Mouse (Mus musculus) liver, embryonic 12.5 days (tissue): ENCODE results near the gene Yjefn3. TPM values are rescaled to one million over a fixed set of nuclear protein-coding genes. Genes with fewer than 3 reads are reported as not detected.

ENCODE experiments used
- ATAC-seq: fragments of 200-750 bp; cut with Nextera tagmentation; 2 replicates; pipeline ENCODE4 v1.8.0; 2017; ENCODE audit warnings: moderate number of reproducible peaks, mild to moderate bottlenecking, moderate library complexity
- H3K27ac ChIP-seq: fragments of 300-500 bp; sonication (generic); 2 replicates; pipeline ENCODE4 v1.5.1; 2016; ENCODE audit warnings: mild to moderate bottlenecking
- H3K27me3 ChIP-seq: fragments of 300-500 bp; sonication (generic); replicated peaks from 2 replicates; pipeline ENCODE4 v1.6.1; 2016; ENCODE audit warnings: mild to moderate bottlenecking, moderate library complexity
- H3K36me3 ChIP-seq: fragments of 300-500 bp; sonication (generic); 2 replicates; pipeline ENCODE4 v1.6.1; 2016; ENCODE audit warnings: mild to moderate bottlenecking, moderate library complexity
- H3K4me1 ChIP-seq: fragments of 300-500 bp; sonication (generic); 2 replicates; pipeline ENCODE4 v1.6.1; 2016
- H3K4me2 ChIP-seq: fragments of 300-500 bp; sonication (generic); 2 replicates; pipeline ENCODE4 v1.6.1; 2016; ENCODE audit warnings: mild to moderate bottlenecking, moderate library complexity
- H3K4me3 ChIP-seq: fragments of 300-500 bp; sonication (generic); 2 replicates; pipeline ENCODE4 v1.5.1; 2016; ENCODE audit warnings: mild to moderate bottlenecking, moderate library complexity
- H3K9ac ChIP-seq: fragments of 300-500 bp; sonication (generic); 2 replicates; pipeline ENCODE4 v1.6.1; 2016; ENCODE audit warnings: mild to moderate bottlenecking, moderate library complexity
- H3K9me3 ChIP-seq: fragments of 300-500 bp; sonication (generic); replicated peaks from 2 replicates; pipeline ENCODE4 v1.6.1; 2016; ENCODE audit warnings: mild to moderate bottlenecking, moderate library complexity
- WGBS: fragments of 180-500 bp; shearing (Covaris S2); methylation state at CpG from one replicate; pipeline ENCODE4 v1.1.7; 2016; ENCODE audit not compliant: insufficient replicate concordance; 5-methylcytosine and 5-hydroxymethylcytosine counted together
- polyA plus RNA-seq: library from polyadenylated mRNA; unstranded; fragments of >200 nt; fragmentation: Nextera tagmentation; extraction: Ambion mirVana; gene quantifications from 2 replicates; pipeline ENCODE4 v1.2.1, GENCODE M21; 2016

Yjefn3 gene
- polyA plus RNA-seq, 1 experiment from 2014 or later, result 0.74 TPM

DNA sequence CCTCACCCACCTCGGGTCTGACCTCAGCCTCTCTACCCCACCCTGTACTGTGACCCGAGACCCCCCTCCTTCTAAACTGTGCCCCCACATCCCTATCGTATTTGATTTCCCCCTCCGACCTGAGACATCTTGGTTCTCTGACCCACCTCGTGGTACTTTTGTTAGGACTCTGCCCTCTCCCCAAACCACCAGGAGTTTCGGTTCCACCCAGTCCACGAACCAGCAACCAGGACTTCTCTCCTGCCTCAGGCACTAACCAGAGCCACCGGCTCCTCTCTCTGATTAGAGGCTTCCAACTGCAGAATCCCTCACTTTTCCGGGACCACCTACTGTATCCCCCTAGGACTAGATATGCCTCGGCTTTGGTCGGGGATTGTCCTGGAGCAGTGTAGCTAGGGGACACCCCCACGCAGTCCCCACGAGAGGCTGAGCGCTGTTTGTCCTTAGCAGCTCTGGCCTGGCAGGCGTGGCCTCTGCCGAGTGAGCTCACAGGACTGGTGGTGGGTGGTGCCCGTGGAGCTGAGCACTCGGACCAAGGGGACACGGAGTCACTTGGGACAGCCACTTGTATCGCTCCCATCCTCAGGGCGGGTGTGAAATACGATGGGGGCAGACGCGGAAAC is 14.2 kb downstream of the Yjefn3 start:
- no peak overlapping the region for H3K9ac ChIP-seq
- WGBS, result 10% methylated on average over 24 of the region's 24 CpGs
- peaks cover 13% of the 10 kb centered on the region for H3K36me3 ChIP-seq
- H3K4me2 ChIP-seq, result peak overlapping the region; percentile 27
- H3K27ac ChIP-seq, result no peak overlapping the region
- H3K27me3 ChIP-seq, result peaks cover 82% of the 10 kb centered on the region
- H3K4me1 ChIP-seq, result peaks cover 21% of the 10 kb centered on the region
- ATAC-seq, result no peak
- no peaks in the 10 kb centered on the region for H3K9me3 ChIP-seq
- peak overlapping the region; percentile 29; the same call in 1 of the 2 replicates for H3K4me3 ChIP-seq

- Histone ChIP-seq H3K4me3 (peak within 1 kb of the TSS; percentile 29; the same call in 1 of the 2 replicates), H3K4me1 (peaks cover 24% of the 10 kb centered on the region), H3K27me3 (peaks cover 90% of the 10 kb centered on the region), H3K4me2 (peak within 1 kb of the TSS; percentile 27), H3K9ac (no peak within 1 kb of the TSS), H3K36me3 (peaks cover 6% of the 10 kb centered on the region; the same call in 1 of the 2 replicates), H3K9me3 (no peaks in the 10 kb centered on the region), H3K27ac (no peak within 1 kb of the TSS)
- 1% methylated on average over 51 of the region's 60 CpGs for WGBS
- no peak for ATAC-seq
These were observed 14.9 kb downstream of the Yjefn3 start, which contains the start of gene Cilp2 for GRCm38 (mm10) chr8:69887289-69888243. Gene Cilp2 (minus strand): TSS chr8:69887687.

GRCm38 (mm10) chr8:69884141-69884540 is 18.4 kb downstream of the Yjefn3 start:
- peaks cover 100% of the 10 kb centered on the region for H3K27me3 ChIP-seq
- 55% methylated on average over 13 of the region's 13 CpGs for WGBS
- peaks cover 7% of the 10 kb centered on the region for H3K9me3 ChIP-seq
- no peak overlapping the region for H3K9ac ChIP-seq
- H3K36me3 ChIP-seq, result no peaks in the 10 kb centered on the region
- no peak overlapping the region for H3K4me3 ChIP-seq
- peaks cover 38% of the 10 kb centered on the region for H3K4me1 ChIP-seq
- H3K4me2 ChIP-seq, result no peak overlapping the region
- no peak overlapping the region for H3K27ac ChIP-seq
- no peak for ATAC-seq

- Histone ChIP-seq H3K4me2 (0 out of 2 replicates have a peak overlapping the region, but pooled peaks have one; percentile 56), H3K4me1 (peaks cover 27% of the 10 kb centered on the region)
- ATAC-seq, result no peak
These were observed 19.5 kb downstream of the Yjefn3 start for GRCm38 (mm10) chr8:69882833-69883600.

DNA sequence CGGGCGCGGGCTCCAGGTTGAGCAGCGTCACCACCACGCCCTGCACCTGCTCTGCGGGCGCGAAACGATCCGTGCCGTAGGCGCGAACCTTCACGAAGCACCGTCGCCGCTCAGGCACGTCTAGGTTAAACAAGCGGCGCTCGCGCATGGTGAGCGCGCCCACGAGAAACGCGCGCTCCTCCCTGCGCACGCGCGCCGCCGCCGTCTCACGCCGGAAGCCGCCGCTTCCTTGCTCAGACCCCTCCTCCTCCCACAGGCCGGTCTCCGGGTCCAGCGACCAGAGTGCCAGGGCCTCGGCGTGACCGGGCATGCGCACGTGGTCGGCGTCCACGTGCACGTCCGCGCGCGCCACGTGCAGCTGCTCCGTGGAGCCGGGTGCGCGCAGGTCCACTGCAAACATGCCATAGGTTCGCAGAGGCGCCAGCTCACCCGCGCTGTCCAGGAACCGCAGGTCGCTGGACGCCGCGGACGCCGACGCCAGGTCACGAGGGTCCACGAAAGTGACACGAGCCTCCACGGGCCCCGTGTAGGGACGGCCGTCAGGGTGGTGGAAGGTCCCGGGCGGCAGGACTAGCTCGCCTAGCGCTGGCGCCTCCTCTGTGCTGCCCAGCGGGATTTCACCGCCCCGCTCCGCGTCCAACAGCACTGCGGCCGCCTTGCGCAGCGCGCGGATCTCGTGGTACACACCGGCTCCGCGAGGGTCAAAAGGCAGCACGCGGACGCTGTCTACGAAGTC is 20.3 kb downstream of the Yjefn3 start:
- Histone ChIP-seq H3K27ac (no peak overlapping the region), H3K4me3 (peak overlapping the region; percentile 41), H3K4me2 (peak overlapping the region; percentile 56), H3K9me3 (peaks cover 7% of the 10 kb centered on the region), H3K36me3 (no peaks in the 10 kb centered on the region), H3K27me3 (peaks cover 100% of the 10 kb centered on the region), H3K9ac (no peak overlapping the region), H3K4me1 (peaks cover 21% of the 10 kb centered on the region)
- no peak for ATAC-seq
- 8% methylated on average over 102 of the region's 103 CpGs for WGBS

More at GRCm38 (mm10) chr8:69882833-69883600, 19.5 kb downstream of the Yjefn3 start:
- Histone ChIP-seq H3K27me3 (peaks cover 100% of the 10 kb centered on the region), H3K36me3 (no peaks in the 10 kb centered on the region), H3K27ac (no peak overlapping the region), H3K9me3 (peaks cover 7% of the 10 kb centered on the region), H3K4me3 (peak overlapping the region; percentile 41; the same call in 1 of the 2 replicates), H3K9ac (no peak overlapping the region)
- 16% methylated on average over 52 of the region's 52 CpGs for WGBS

DNA sequence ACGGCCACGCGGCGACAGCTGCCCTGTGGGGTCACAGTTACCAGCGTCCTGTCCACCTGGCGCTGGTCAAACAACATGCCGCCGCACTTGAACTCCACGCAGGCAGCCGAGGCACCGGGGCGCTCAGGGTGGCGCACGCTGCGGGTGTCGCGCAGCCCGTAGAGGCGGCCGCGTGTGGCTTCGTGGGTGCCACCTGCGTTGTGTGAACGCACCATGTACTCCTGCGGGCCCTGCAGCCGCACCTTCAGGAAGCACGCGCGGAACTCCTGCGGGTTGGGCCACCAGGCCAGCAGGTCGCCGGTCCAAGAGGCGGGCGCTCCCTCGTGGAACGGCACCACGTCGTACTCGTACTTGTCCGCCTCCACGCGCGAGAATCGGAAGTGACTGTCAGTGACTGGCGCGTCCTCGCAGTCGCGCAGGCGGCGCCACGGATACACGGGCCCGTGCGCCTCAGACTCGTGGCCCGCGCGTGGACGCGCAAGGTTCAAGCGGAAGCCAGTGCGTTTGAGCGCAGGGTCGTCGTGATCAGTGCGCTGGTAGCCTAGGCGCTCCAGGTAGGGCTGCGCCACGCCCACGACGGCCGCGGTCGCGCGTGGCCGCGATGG is 21.1 kb downstream of the Yjefn3 start:
- no peak overlapping the region for H3K9ac ChIP-seq
- 19% methylated on average over 79 of the region's 79 CpGs for WGBS
- H3K27ac ChIP-seq, result no peak overlapping the region
- H3K27me3 ChIP-seq, result peaks cover 100% of the 10 kb centered on the region
- H3K4me1 ChIP-seq, result peaks cover 21% of the 10 kb centered on the region
- peak overlapping the region; percentile 56 for H3K4me2 ChIP-seq
- peak overlapping the region; percentile 41 for H3K4me3 ChIP-seq
- ATAC-seq, result no peak
- peaks cover 7% of the 10 kb centered on the region for H3K9me3 ChIP-seq
- H3K36me3 ChIP-seq, result no peaks in the 10 kb centered on the region

DNA sequence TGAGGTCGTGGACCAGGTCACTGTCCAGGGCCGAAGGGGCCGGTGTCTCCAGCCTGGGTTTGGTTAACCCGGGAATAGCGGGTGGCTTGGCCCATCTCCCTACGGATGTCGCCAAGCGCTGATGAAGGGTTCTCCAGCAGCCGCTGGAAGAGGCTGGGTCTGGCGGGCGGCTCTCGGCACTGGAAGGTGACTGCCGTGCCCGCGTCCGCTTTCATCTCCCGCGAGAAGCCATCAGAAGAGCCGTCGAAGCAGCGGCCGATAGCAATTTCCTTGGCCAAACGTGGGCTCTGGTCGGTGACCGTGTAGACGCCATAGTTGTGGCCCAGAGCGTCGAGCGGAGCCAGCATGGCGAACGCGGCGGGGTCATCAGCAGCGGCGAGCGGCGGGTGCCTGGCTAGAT is 21.7 kb downstream of the Yjefn3 start:
- no peak for ATAC-seq
- Histone ChIP-seq H3K27me3 (peaks cover 100% of the 10 kb centered on the region), H3K4me3 (peak overlapping the region; percentile 5; the same call in 1 of the 2 replicates), H3K9me3 (peaks cover 7% of the 10 kb centered on the region), H3K9ac (no peak overlapping the region), H3K4me2 (peak overlapping the region; percentile 56; the same call in 1 of the 2 replicates), H3K36me3 (no peaks in the 10 kb centered on the region), H3K4me1 (peaks cover 21% of the 10 kb centered on the region), H3K27ac (no peak overlapping the region)
- WGBS, result 12% methylated on average over 37 of the region's 37 CpGs

- Histone ChIP-seq H3K9me3 (peaks cover 7% of the 10 kb centered on the region), H3K4me2 (no peak overlapping the region), H3K27ac (no peak overlapping the region), H3K9ac (no peak overlapping the region), H3K4me1 (peaks cover 21% of the 10 kb centered on the region), H3K4me3 (no peak overlapping the region), H3K36me3 (no peaks in the 10 kb centered on the region), H3K27me3 (peaks cover 99% of the 10 kb centered on the region)
- ATAC-seq, result no peak
- WGBS, result 57% methylated on average over 8 of the region's 8 CpGs
These were observed 22.8 kb downstream of the Yjefn3 start for GRCm38 (mm10) chr8:69879678-69880077.

DNA sequence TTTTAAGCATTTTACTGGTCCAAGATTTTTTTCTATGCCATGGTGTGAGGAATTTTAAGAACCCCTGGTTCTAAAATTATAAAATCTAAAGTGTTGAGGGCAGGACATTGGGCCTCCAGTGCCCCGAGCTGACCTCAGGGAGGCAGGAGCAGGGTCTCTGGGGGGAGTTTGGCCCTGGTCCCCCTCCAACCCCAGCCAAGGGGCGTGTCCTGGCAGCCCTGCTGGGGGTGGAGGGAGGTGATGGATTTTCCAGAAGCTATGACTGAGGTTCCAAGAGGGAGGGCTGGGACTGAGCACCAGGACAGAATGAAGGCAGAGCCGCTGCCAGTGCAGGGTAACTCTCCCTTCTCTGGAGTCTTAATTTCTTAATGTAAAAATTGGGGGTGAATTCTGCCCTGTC is 24.5 kb downstream of the Yjefn3 start:
- Histone ChIP-seq H3K27ac (no peak overlapping the region), H3K27me3 (peaks cover 90% of the 10 kb centered on the region), H3K36me3 (no peaks in the 10 kb centered on the region), H3K9ac (no peak overlapping the region), H3K9me3 (peaks cover 7% of the 10 kb centered on the region), H3K4me2 (no peak overlapping the region), H3K4me1 (peaks cover 21% of the 10 kb centered on the region), H3K4me3 (no peak overlapping the region)
- WGBS, result 51% methylated on average over 3 of the region's 3 CpGs
- ATAC-seq, result no peak

GRCm38 (mm10) chr8:69877396-69877795 is 25.1 kb downstream of the Yjefn3 start:
- Histone ChIP-seq H3K4me1 (peaks cover 16% of the 10 kb centered on the region), H3K27ac (no peak overlapping the region), H3K4me2 (no peak overlapping the region), H3K36me3 (no peaks in the 10 kb centered on the region), H3K27me3 (peaks cover 89% of the 10 kb centered on the region), H3K4me3 (no peak overlapping the region), H3K9me3 (peaks cover 7% of the 10 kb centered on the region), H3K9ac (no peak overlapping the region)
- WGBS, result 70% methylated on average over 4 of the region's 4 CpGs
- ATAC-seq, result no peak

DNA sequence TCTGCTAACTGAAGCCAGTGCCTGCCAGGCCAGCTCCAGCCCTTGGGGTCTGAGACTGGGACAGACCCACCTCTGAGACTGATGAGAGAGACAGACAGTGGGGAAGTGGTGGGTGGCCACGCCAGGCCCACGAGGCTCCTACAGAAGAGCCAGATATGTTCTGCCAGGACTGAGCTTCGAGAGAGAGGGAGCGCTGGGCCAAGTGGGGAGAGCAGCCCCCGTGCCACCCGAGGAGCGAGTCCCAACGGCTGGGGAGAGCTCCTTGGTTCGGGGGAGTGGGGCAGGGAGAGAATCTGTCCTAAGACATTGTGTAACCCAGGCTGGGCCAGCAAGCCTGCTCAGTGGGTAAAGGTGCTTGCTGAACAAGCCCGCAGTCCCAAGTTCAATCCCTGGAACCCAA is 25.5 kb downstream of the Yjefn3 start:
- ATAC-seq, result no peak
- no peak overlapping the region for H3K4me3 ChIP-seq
- 64% methylated on average over 10 of the region's 10 CpGs for WGBS
- H3K4me1 ChIP-seq, result peaks cover 12% of the 10 kb centered on the region
- H3K9me3 ChIP-seq, result peaks cover 6% of the 10 kb centered on the region; the same call in 1 of the 2 replicates
- H3K36me3 ChIP-seq, result no peaks in the 10 kb centered on the region
- no peak overlapping the region for H3K9ac ChIP-seq
- H3K4me2 ChIP-seq, result no peak overlapping the region
- H3K27ac ChIP-seq, result no peak overlapping the region
- H3K27me3 ChIP-seq, result peaks cover 85% of the 10 kb centered on the region
